Comparison of ENCODE assay signal across 21 mouse cellular contexts in the genomic region with DNA sequence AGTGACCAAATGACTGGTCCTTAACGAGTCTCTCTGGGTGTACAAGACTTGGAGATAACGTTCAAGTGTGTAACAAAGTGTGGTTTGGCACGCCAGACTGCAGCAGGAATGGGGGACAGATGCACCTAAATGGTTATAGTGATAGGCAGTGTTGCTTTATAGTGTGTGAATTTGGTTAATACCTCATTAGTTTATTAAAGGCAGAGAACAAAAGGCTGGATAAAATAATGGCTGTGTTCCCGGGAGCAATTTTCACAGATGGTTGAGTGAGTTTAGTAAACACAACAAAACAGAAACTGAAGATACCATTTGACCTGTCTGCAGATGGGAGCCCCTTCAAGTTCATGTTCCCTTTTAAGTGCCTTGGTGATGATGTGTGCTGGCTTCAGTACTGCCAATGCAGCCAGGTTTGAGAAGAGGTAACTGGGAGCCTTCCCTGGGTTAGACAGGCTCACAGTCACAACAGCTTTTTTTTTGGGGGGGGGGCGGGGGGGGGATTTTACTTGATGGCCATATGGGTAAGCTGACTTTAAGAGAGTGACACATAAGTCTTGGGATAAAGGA.
DNase-seq lines count a peak whose midpoint lies in the region; ATAC-seq lines count a peak whose summit lies in the region.
"Had no signal": no experiment of that assay in that cellular context is flagged by ENCODE, and none has a peak within 500 bp of the region (broad histone marks: within the 10 kb centered on the region; RNA-seq: fewer than 3 reads in every experiment).

No protein-coding gene starts in this region.

- H3K4me1 ChIP-seq in hindbrain, embryonic 15.5 days (replicated peaks) = no peaks in the 10 kb centered on the region
- H3K4me1 ChIP-seq in hindbrain, embryonic 16.5 days (ENCODE audit: control insufficient read depth, insufficient read depth, low read depth, low read length) = no peaks in the 10 kb centered on the region
- H3K4me1 ChIP-seq in forebrain, embryonic 15.5 days = peaks cover 5% of the 10 kb centered on the region; the same call in 1 of the 2 replicates
- H3K4me1 ChIP-seq: embryonic facial prominence, embryonic 13.5 days; heart, embryonic 15.5 days; hindbrain, embryonic 10.5 days had no signal

- DNase-seq in retina, postnatal 1 day = peak; percentile 29
- no peak for DNase-seq in retina, embryonic 14.5 days (ENCODE audit: low spot score)
- DNase-seq in thymus, postnatal 14 days = no peak
- no peak for DNase-seq in cerebellum, postnatal 14 days
- DNase-seq: adrenal gland, adult 8-10 months; adrenal gland, postnatal 36 days; cerebellum, adult 11 months; cerebellum, adult 8-10 months; cerebellum, postnatal 25 days; gastrocnemius, postnatal 14 days; heart, adult 2 months had no signal

- no peak overlapping the region for H3K4me2 ChIP-seq in hindbrain, embryonic 15.5 days
- no peak overlapping the region for H3K4me2 ChIP-seq in hindbrain, embryonic 16.5 days (ENCODE audit: low read length)
- H3K4me2 ChIP-seq in forebrain, embryonic 15.5 days (replicated peaks) = no peak overlapping the region
- H3K4me2 ChIP-seq: embryonic facial prominence, embryonic 13.5 days; heart, embryonic 11.5 days; heart, embryonic 15.5 days; hindbrain, embryonic 14.5 days had no signal

- no peak overlapping the region for H3K27ac ChIP-seq in hindbrain, embryonic 15.5 days (replicated peaks)
- H3K27ac ChIP-seq in hindbrain, embryonic 16.5 days (ENCODE audit: low read depth, low read length) = no peak overlapping the region
- no peak overlapping the region for H3K27ac ChIP-seq in forebrain, embryonic 15.5 days (replicated peaks)
- H3K27ac ChIP-seq: embryonic facial prominence, embryonic 13.5 days; heart, adult 2 months; heart, embryonic 15.5 days; hindbrain, embryonic 10.5 days; hindbrain, embryonic 14.5 days had no signal

- 0 out of 2 replicates have a peak, but pooled peaks have one; percentile 11 for ATAC-seq in hindbrain, embryonic 15.5 days (ENCODE audit: low FRiP score, low read depth)
- no peak for ATAC-seq in hindbrain, embryonic 16.5 days
- peak; percentile 82 for ATAC-seq in forebrain, embryonic 15.5 days (replicated peaks)
- ATAC-seq: inflammation-experienced regulatory T-cells, adult 6 months; intestine, postnatal 0 days had no signal

- WGBS in hindbrain, embryonic 15.5 days = 40% methylated on average over 5 of the region's 5 CpGs
- 37% methylated on average over 5 of the region's 5 CpGs for WGBS in hindbrain, embryonic 16.5 days
- 17% methylated on average over 5 of the region's 5 CpGs for WGBS in forebrain, embryonic 15.5 days

- H3K36me3 ChIP-seq in hindbrain, embryonic 15.5 days = no peaks in the 10 kb centered on the region
- no peaks in the 10 kb centered on the region for H3K36me3 ChIP-seq in hindbrain, embryonic 16.5 days (ENCODE audit: control insufficient read depth, insufficient read depth, low read length)
- no peaks in the 10 kb centered on the region for H3K36me3 ChIP-seq in forebrain, embryonic 15.5 days
- H3K36me3 ChIP-seq: embryonic facial prominence, embryonic 13.5 days; heart, embryonic 15.5 days; hindbrain, embryonic 10.5 days had no signal

- H3K9me3 ChIP-seq in hindbrain, embryonic 15.5 days = 0 out of 2 replicates have a peak, but pooled peaks cover 4% of the 10 kb centered on the region
- peaks cover 7% of the 10 kb centered on the region; the same call in 1 of the 2 replicates for H3K9me3 ChIP-seq in hindbrain, embryonic 16.5 days (ENCODE audit: control insufficient read depth, low read length)
- H3K9me3 ChIP-seq in forebrain, embryonic 15.5 days = no peaks in the 10 kb centered on the region
- H3K9me3 ChIP-seq: heart, embryonic 15.5 days had no signal

- no peak overlapping the region for H3K4me3 ChIP-seq in hindbrain, embryonic 15.5 days
- H3K4me3 ChIP-seq in hindbrain, embryonic 16.5 days (ENCODE audit: low read length) = no peak overlapping the region
- H3K4me3 ChIP-seq in forebrain, embryonic 15.5 days = no peak overlapping the region
- H3K4me3 ChIP-seq: embryonic facial prominence, embryonic 13.5 days; heart, adult 2 months; heart, embryonic 15.5 days; hindbrain, embryonic 10.5 days had no signal

- H3K9ac ChIP-seq in hindbrain, embryonic 15.5 days = no peak overlapping the region
- H3K9ac ChIP-seq in hindbrain, embryonic 16.5 days (ENCODE audit: low read depth, low read length) = no peak overlapping the region
- H3K9ac ChIP-seq in forebrain, embryonic 15.5 days (replicated peaks) = no peak overlapping the region
- H3K9ac ChIP-seq: embryonic facial prominence, embryonic 13.5 days; heart, embryonic 15.5 days; hindbrain, embryonic 14.5 days had no signal

- H3K27me3 ChIP-seq in hindbrain, embryonic 15.5 days = no peaks in the 10 kb centered on the region
- no peaks in the 10 kb centered on the region for H3K27me3 ChIP-seq in hindbrain, embryonic 16.5 days (replicated peaks; ENCODE audit: control insufficient read depth, insufficient read depth, low read length)
- H3K27me3 ChIP-seq in forebrain, embryonic 15.5 days = no peaks in the 10 kb centered on the region
- H3K27me3 ChIP-seq: embryonic facial prominence, embryonic 13.5 days; heart, embryonic 15.5 days had no signal
